Mouse (Mus musculus) lung, postnatal 0 days (tissue): ENCODE data around the gene Angptl4. TPM values are rescaled to one million over a fixed set of nuclear protein-coding genes. Genes with fewer than 3 reads are reported as not detected.
"Not testable (repeated sequence)": the region's sequence is repeated elsewhere in the genome, so short reads cannot be mapped to it uniquely, and the experiment has no call there.

ENCODE experiments used
- ATAC-seq: fragments of 200-750 bp; cut with Nextera tagmentation; 2 replicates; pipeline ENCODE4 v1.8.0; 2017; ENCODE audit warnings: moderate library complexity
- DNase-seq: peaks from one replicate; pipeline ENCODE4 v3.0.0-alpha.2; 2016; ENCODE audit warnings: low spot score
- H3K27ac ChIP-seq: fragments of 300-500 bp; sonication (generic); 2 replicates; pipeline ENCODE4 v1.5.1; 2014; ENCODE audit warnings: antibody characterized with exemption, mild to moderate bottlenecking, low read length, mixed read lengths
- H3K27me3 ChIP-seq: fragments of 300-500 bp; sonication (generic); replicated peaks from 2 replicates; pipeline ENCODE4 v1.6.1; 2014; ENCODE audit warnings: low read length, mixed read lengths; ENCODE audit not compliant: insufficient read depth
- H3K36me3 ChIP-seq: fragments of 300-500 bp; sonication (generic); 2 replicates; pipeline ENCODE4 v1.6.1; 2014; ENCODE audit warnings: low read length, mixed read lengths; ENCODE audit not compliant: insufficient read depth
- H3K4me1 ChIP-seq: fragments of 300-500 bp; sonication (generic); 2 replicates; pipeline ENCODE4 v1.6.1; 2014; ENCODE audit warnings: antibody characterized with exemption, low read depth, low read length, mixed read lengths; ENCODE audit not compliant: insufficient read depth
- H3K4me2 ChIP-seq: fragments of 300-500 bp; sonication (generic); replicated peaks from 2 replicates; pipeline ENCODE4 v1.6.1; 2014; ENCODE audit warnings: low read depth, mild to moderate bottlenecking, low read length, moderate library complexity, mixed read lengths
- H3K4me3 ChIP-seq: fragments of 300-500 bp; sonication (generic); 2 replicates; pipeline ENCODE4 v1.5.1; 2014; ENCODE audit warnings: low read depth, low read length
- H3K9ac ChIP-seq: fragments of 300-500 bp; sonication (generic); replicated peaks from 2 replicates; pipeline ENCODE4 v1.6.1; 2014; ENCODE audit warnings: low read depth, mild to moderate bottlenecking
- H3K9me3 ChIP-seq: fragments of 300-500 bp; sonication (generic); 2 replicates; pipeline ENCODE4 v1.6.1; 2016; ENCODE audit warnings: low read length, mixed read lengths
- CTCF ChIP-seq: IDR thresholded peaks from 2 replicates; pipeline ENCODE4 v1.5.1; 2016; ENCODE audit warnings: antibody characterized with exemption, mild to moderate bottlenecking
- EP300 ChIP-seq: IDR thresholded peaks from 2 replicates; pipeline ENCODE4 v1.6.1; 2016; ENCODE audit warnings: antibody characterized with exemption, mild to moderate bottlenecking, control low read depth
- WGBS: fragments of 180-500 bp; shearing (Covaris S2); extraction: QIAGEN DNeasy Blood & Tissue Kit; methylation state at CpG from one replicate; pipeline ENCODE4 v1.1.7; 2014; 5-methylcytosine and 5-hydroxymethylcytosine counted together
- polyA plus RNA-seq: library from polyadenylated mRNA; unstranded; fragments of >200 nt; fragmentation: Nextera tagmentation; extraction: Ambion mirVana; gene quantifications from 2 replicates; pipeline ENCODE4 v1.2.1, GENCODE M21; 2015

The Angptl4 gene
- 125 and 137 TPM in 2 replicates for polyA plus RNA-seq

GRCm38 (mm10) chr17:33781124-33781977 lies at the start of gene Angptl4:
Gene Angptl4 (minus strand): TSS chr17:33781830.
- peak within 1 kb of the TSS; percentile 45 for H3K4me3 ChIP-seq
- 4% methylated on average over 49 of the region's 50 CpGs for whole genome bisulfite sequencing
- no peaks in the 10 kb centered on the region for H3K9me3 ChIP-seq
- H3K27me3 ChIP-seq: no peaks in the 10 kb centered on the region
- peak within 1 kb of the TSS; percentile 42 for H3K9ac ChIP-seq
- TF ChIP-seq EP300: peak; percentile 22; the same call in 1 of the 2 replicates
- peak; percentile 24 for TF ChIP-seq CTCF
- DNase-seq (peak; percentile 77), ATAC-seq (peak; percentile 53)
- peaks cover 25% of the 10 kb centered on the region for H3K4me1 ChIP-seq
- H3K4me2 ChIP-seq: peak within 1 kb of the TSS; percentile 72
- peak within 1 kb of the TSS; percentile 89 for H3K27ac ChIP-seq
- H3K36me3 ChIP-seq: no peaks in the 10 kb centered on the region

DNA sequence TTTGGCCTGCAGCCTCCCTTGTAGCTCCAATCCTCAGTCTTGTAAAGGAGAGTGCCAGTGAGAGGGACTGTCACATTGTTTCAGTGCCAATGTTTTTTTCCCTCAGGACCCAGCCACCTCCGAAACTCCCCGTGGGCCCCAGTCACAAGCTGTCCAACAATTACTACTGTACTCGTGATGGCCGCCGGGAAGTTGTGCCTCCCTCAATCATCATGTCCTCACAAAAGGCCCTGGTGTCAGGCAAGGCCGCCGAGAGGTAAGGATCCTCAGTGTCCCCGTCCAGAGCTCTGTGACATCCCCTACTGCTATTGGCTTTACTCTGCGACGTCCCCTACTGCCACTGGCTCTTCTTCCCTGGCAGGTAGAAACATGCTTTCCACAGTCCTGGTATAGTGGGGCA lies 47.9 kb upstream of the Angptl4 start:
- Histone ChIP-seq H3K4me2 (no peak overlapping the region), H3K27ac (peak overlapping the region; percentile 66), H3K9me3 (no peaks in the 10 kb centered on the region), H3K4me3 (no peak overlapping the region), H3K9ac (no peak overlapping the region), H3K27me3 (no peaks in the 10 kb centered on the region), H3K36me3 (peaks cover 14% of the 10 kb centered on the region), H3K4me1 (peaks cover 18% of the 10 kb centered on the region)
- DNase-seq: no peak
- no peak for ATAC-seq
- 87% methylated on average over 10 of the region's 10 CpGs for WGBS
- no peak for TF ChIP-seq CTCF
- TF ChIP-seq EP300: no peak

GRCm38 (mm10) chr17:33828892-33829291 lies 47.3 kb upstream of the Angptl4 start:
- Histone ChIP-seq H3K4me2 (no peak overlapping the region), H3K4me3 (no peak overlapping the region), H3K27me3 (no peaks in the 10 kb centered on the region), H3K27ac (peak overlapping the region; percentile 66), H3K4me1 (peaks cover 18% of the 10 kb centered on the region), H3K36me3 (peaks cover 9% of the 10 kb centered on the region), H3K9me3 (no peaks in the 10 kb centered on the region), H3K9ac (no peak overlapping the region)
- DNase-seq: peak; percentile 92
- 20% methylated on average over 2 of the region's 2 CpGs for WGBS
- TF ChIP-seq EP300: peak; percentile 75
- no peak for TF ChIP-seq CTCF
- peak; percentile 81 for ATAC-seq

DNA sequence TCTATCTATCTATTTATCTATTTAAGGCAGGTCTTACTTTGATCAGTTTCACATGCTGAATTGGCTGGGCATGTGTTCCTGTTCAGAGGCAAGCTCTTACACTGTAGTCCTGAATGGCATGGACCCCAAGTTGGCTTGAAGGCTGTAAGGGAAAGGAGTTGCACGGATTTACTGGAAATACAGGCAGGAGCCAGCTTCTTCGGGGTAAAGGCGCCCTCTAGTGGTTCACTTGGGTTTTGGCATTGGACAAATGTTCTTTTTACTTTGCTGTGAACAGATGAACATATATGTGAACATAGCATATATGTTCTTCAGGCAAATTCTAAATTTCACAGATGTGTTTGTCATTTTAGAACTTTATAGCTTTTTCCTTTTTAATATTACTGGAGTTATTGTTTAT lies 45.2 kb upstream of the Angptl4 start:
- Histone ChIP-seq H3K4me2 (no peak overlapping the region), H3K27ac (no peak overlapping the region), H3K4me3 (no peak overlapping the region), H3K27me3 (no peaks in the 10 kb centered on the region), H3K9me3 (no peaks in the 10 kb centered on the region), H3K4me1 (peaks cover 25% of the 10 kb centered on the region), H3K36me3 (peaks cover 13% of the 10 kb centered on the region), H3K9ac (no peak overlapping the region)
- WGBS: under 1% methylated on average over 3 of the region's 3 CpGs
- ATAC-seq: no peak
- TF ChIP-seq CTCF: peak; percentile 94
- TF ChIP-seq EP300: peak; percentile 61; the same call in 1 of the 2 replicates
- peak; percentile 94 for DNase-seq

- Histone ChIP-seq H3K9me3 (no peaks in the 10 kb centered on the region), H3K4me3 (peak overlapping the region; percentile 69; the same call in 1 of the 2 replicates), H3K27me3 (no peaks in the 10 kb centered on the region), H3K4me1 (peaks cover 25% of the 10 kb centered on the region), H3K9ac (peak overlapping the region; percentile 75; the same call in 1 of the 2 replicates), H3K4me2 (peak overlapping the region; percentile 61; the same call in 1 of the 2 replicates), H3K36me3 (peaks cover 14% of the 10 kb centered on the region), H3K27ac (0 out of 2 replicates have a peak overlapping the region, but pooled peaks have one; percentile 90)
- no peak for DNase-seq
- ATAC-seq: no peak
- TF ChIP-seq EP300: no peak
- TF ChIP-seq CTCF: no peak
- WGBS: 82% methylated on average over 8 of the region's 8 CpGs
These were observed 43.8 kb upstream of the Angptl4 start for GRCm38 (mm10) chr17:33825462-33825861.

GRCm38 (mm10) chr17:33824997-33825330 lies 43.3 kb upstream of the Angptl4 start:
- peaks cover 25% of the 10 kb centered on the region for H3K4me1 ChIP-seq
- H3K9ac ChIP-seq: peak overlapping the region; percentile 75
- H3K9me3 ChIP-seq, ATAC-seq, H3K27me3 ChIP-seq, DNase-seq: not testable (repeated sequence)
- WGBS: 2% methylated on average over 6 of the region's 6 CpGs
- H3K36me3 ChIP-seq: peaks cover 14% of the 10 kb centered on the region; the same call in 1 of the 2 replicates
- H3K4me2 ChIP-seq: peak overlapping the region; percentile 61
- H3K27ac ChIP-seq: peak overlapping the region; percentile 90
- peak overlapping the region; percentile 69 for H3K4me3 ChIP-seq
